Mouse (Mus musculus): ENCODE measurements around the gene Golga5. TPM values are rescaled to one million over a fixed set of nuclear protein-coding genes. Genes with fewer than 3 reads are reported as not detected.
"Not testable (repeated sequence)": the region's sequence is repeated elsewhere in the genome, so short reads cannot be mapped to it uniquely, and the experiment has no call there.

The Golga5 gene
- polyA plus RNA-seq, 2 experiments from 2014 or later, result 27.5 to 27.9 TPM

- ATAC-seq, result no peak
These were observed 18.5 kb upstream of the Golga5 start for GRCm38 (mm10) chr12:102450437-102450836.

DNA sequence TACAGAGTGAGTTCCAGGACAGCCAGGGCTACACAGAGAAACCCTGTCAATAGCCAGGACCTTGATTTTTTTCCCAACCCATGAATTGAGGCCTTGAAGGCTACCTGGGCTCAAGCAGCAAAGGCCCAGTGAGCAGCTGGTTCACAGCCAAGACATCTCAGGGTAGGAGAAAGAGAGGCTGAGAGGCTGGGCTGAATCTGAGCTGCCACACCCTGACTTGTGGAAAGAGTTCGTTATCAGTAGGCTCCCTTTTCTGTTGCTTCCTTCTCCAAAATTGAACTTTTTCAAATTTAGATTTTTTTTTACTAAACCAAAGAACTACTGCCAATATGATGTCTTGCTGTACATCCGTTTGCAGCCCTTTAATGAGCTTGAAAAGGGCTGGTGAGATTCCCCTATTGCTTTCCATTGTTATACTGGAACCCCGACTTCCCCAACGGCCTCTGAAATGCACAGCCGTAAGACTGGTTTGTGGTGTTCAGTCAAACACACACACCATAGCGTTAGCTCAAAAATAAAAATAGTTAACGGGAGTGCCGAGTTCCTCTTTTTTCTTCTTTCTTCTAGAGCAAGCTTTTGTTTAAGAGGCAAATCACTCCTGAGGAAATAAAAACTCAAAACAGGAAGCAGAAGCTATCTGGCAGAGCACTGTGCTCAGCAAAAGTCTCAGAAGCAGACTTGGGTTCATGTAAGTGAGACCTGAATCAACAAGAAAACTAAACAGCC lies 17.6 kb upstream of the Golga5 start:
- ATAC-seq, result peak; percentile 64

DNA sequence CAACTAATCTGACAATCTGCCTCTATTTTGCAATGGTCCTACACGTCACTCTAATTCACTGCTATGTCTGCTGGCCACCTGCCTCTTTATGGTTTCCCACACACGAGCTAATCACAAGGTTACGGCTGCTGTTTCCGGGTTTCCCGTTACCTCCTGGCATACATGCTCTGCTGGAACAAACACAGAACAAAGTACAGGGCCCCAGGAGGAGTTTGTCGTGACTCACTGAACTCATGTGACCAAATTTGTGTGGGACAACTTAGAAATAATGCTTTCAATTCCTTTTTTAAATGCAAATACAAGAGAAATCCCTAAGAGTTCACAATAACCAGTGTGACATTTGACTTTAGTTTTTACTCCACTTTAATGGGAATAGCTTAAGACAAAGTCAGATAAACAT lies 15.4 kb upstream of the Golga5 start:
- ATAC-seq, result no peak

GRCm38 (mm10) chr12:102456467-102457193 lies 12.3 kb upstream of the Golga5 start:
- peak; percentile 83 for ATAC-seq

DNA sequence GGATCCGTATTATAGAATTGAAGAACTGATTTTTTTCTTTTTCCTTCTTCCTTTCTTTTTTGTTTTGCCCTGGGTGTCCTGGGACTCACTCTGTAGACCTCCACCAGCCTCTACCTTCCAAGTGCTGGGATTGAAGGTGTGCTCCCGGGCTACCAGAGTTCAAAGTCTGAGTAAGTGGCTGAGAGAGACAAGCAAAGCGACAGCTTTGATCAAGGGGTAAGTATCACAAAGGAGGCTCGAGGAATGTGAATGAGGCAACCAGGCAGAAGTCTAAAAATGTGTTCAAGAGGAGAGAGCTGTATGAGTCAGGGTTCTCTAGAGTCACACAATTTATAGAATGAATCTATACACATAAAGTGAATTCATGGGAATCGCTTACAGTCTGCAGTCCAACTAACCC lies 8.9 kb upstream of the Golga5 start:
- ATAC-seq, result no peak

GRCm38 (mm10) chr12:102461177-102461576 lies 7.8 kb upstream of the Golga5 start:
- peak; percentile 37 for ATAC-seq

DNA sequence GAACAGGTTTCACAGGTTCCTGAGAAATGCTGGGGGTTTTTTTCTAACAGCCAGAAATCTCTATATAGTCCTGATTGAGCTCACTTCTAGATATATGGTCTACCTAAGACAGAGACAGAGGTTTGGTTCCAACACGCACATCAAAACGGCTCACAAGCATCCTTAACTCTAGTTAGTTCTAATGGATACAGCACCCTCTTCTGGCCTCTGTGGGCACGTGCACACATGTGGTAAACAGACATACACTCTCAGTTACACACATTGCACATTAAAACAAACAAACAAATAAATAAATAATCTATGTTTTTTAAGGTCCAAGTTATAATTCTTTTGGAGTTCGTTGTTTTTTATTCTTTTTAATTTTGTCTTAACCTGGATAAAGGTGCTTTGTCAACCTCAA lies 4.3 kb upstream of the Golga5 start:
- ATAC-seq, result no peak

- no peak for ATAC-seq
These were observed 799 bp upstream of the Golga5 start for GRCm38 (mm10) chr12:102468136-102468535.

- no peak for ATAC-seq
These were observed 5.5 kb downstream of the Golga5 start for GRCm38 (mm10) chr12:102474411-102474810.

GRCm38 (mm10) chr12:102480481-102480880 lies 11.5 kb downstream of the Golga5 start:
- ATAC-seq, result no peak

DNA sequence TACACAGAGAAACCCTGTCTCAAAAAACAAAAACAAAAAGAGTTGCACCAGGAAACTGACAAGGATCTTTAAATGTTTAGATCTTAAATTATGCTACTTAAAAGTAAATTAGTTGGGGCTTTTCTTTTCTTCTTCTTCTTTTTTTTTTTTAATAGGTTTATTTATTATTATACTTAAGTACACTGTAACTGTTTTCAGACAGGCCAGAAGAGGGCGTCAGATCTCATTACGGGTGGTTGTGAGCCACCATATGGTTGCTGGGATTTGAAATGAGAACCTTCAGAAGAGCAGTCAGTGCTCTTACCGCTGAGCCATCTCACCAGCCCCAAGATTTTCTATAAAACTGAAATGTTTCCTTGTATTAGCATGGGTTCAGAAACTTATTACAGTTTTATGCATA lies 16.0 kb downstream of the Golga5 start:
- ATAC-seq, result no peak

DNA sequence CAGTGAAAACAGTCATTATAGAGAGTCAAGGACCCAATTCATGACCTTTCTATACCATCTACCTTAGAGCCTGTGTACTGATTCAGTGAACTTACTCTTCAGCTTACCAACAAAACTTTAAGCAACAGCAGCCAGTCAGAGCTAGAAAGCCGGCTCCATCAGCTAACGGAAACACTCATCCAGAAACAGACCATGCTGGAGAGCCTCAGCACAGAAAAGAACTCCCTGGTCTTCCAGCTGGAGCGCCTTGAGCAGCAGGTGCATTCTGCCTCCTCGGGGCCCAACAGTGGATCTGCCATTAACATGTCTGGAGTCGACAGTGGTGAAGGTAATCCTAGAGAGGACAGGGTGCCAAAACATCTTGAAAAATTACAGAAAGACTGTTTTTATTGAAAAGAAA lies 23.0 kb downstream of the Golga5 start:
- ATAC-seq, result no peak

DNA sequence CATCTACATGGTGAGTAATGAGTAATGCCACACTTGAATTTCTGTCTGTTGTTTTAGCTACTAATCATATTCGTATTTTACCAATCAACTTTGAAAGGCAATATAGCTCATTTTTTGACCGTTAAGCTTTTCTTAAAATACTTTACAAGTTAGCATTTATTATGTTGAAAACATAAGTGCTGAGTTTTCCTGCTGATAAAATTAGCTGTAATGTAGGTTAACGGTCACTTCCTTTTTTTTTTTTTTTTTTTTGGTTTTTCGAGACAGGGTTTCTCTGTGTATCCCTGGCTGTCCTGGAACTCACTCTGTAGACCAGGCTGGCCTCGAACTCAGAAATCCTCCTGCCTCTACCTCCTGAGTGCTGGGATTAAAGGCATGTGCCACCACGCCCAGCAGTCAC lies 26.8 kb downstream of the Golga5 start:
- ATAC-seq, result not testable (repeated sequence)

- ATAC-seq, result no peak
These were observed 29.0 kb downstream of the Golga5 start for GRCm38 (mm10) chr12:102497905-102498304.

DNA sequence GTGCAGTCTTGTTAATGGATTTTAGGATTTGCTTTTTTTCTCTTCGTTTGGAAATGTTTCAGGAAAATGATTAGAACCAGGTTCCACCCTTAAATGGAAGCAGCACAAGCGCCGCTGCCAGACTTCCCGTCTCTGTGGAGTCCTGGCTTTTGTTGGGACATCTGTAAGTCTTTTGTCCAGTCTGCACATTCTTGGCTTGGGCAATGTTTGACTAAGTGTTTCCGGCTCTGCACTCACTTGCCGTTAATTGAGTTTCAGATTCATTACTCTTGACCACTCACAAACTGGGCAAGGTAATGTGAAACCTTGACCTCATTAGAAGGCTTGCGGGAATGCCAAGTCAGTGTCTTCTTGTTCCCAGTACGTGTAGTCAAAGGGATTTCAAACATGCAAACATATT lies 29.8 kb downstream of the Golga5 start:
- ATAC-seq, result no peak

GRCm38 (mm10) chr12:102499210-102499609 lies 30.3 kb downstream of the Golga5 start:
- no peak for ATAC-seq

DNA sequence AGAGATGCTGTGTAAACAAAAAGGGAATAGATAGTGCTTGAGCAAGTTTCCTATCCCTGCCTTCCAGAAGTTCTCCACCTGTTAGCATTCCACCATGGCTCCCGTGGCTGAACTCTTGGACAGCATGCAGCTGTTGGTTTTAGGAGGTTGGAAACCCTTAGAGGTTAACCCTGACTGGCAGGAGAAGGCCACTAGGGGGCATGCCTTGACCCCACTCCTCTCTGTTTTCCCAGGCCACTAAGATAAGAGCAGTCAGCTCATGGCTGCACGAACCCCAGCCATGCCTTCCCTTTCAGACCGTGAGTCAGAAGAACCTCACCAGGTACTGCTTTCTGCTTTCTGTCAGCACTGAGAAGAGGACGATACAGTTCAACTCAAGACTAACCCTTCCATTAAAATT lies 30.8 kb downstream of the Golga5 start:
- no peak for ATAC-seq

- ATAC-seq, result no peak
These were observed 32.1 kb downstream of the Golga5 start for GRCm38 (mm10) chr12:102501038-102501437.

- ATAC-seq, result no peak
These were observed 33.1 kb downstream of the Golga5 start for GRCm38 (mm10) chr12:102501848-102502595.

DNA sequence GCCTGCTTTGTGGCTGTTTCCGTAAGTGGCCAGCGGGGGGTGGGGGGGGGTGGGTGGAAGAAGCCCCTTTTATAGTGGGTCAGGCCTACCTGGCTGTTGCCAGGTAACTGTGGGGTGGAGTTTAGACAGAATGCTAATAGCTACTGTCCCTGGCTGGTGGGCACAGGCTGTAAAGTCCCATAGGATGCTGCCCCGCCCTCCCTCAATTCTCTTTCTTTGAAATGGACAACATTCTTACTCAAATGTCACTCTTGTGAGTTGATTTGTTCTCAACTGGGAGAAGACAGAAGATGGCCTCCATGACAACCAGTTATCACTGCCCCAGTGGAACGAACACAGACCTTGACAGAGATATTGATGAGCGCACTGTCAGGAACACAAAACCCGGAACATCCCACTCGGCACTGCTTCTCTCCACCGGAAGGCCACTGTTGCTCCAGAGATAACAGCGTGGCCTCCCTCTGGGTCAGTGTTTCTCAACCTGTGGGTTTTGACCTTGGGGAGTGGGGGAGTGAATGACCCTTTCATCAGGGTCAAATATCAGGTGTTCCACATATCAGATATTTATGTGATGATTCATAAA lies 36.3 kb downstream of the Golga5 start:
- ATAC-seq, result no peak

GRCm38 (mm10) chr12:102505949-102506348 lies 37.0 kb downstream of the Golga5 start:
- ATAC-seq, result no peak

GRCm38 (mm10) chr12:102511363-102511762 lies 42.4 kb downstream of the Golga5 start:
- ATAC-seq, result no peak

DNA sequence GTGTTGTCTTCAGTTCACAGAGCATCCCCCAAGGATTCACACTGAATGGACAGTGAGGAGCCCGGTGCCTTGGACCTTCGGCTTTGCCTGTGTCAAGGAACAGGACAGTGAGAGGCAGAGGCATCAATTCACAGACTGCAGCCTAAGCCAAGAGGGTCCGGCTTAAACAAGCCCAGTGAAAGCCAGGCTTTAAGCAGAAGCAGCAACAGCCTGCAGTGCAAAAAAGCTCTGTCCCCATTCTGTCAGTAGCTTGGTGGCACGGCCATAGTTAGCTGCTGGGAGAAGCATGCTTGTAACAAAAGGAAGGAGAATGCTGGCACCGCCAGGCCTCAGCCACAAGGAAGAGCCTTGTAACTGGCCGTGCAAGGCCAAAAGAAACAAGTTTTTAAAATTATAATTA lies 45.2 kb downstream of the Golga5 start:
- ATAC-seq, result no peak
